Mouse (Mus musculus) left cerebral cortex, adult 11 months (tissue): ENCODE data around the gene Mrpl35.
A peak's percentile ranks its signal among the peaks of the same experiment; 100 is the strongest.

Source experiments
- DNase-seq: peaks from one replicate; pipeline ENCODE4 v3.0.0; 2022; ENCODE audit warnings: low spot score

Mrpl35 gene

DNA sequence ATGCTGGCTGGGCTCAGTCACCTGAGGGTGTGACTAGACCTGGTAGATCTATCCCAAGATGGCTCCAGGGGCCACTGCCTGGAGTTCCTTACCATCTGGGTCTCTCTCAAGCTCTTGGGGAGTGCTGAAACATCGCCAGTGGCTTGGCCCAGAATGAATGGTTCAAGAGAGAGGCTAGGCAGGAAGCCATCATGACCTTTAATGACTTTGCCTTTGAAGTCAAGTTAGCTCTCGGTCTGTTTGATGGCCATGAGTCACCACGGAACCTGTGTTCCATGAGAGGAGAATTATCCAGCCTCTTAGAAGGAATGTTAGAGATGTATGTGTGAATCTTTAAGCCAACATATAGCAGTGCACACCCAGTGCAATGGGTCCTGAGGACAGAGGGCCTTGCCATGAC is 27.4 kb downstream of the Mrpl35 start:
- no peak for DNase-seq

DNA sequence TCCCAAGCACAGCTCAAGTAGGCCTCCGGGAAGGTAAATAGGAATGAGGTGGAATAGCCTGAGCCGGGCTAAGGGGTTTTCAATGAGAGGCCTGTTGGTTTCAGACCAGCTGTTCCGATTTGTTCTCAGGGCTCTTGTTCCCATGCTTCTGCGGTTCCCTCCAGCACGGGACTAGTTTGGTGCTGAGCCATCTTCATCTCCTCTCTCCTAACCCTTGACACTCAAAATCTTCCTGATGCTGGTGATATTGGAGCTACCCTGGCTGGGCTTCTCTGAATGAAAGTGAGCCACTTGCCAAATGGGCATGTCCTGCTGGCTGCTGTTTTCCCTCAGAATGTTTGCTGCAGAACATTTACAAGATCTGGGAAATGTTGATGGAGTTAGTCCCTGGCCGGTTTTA is 35.0 kb downstream of the Mrpl35 start:
- no peak for DNase-seq

GRCm38 (mm10) chr6:71788348-71788747 is 38.4 kb downstream of the Mrpl35 start:
- DNase-seq = no peak

- DNase-seq = no peak
These were observed 43.6 kb downstream of the Mrpl35 start for GRCm38 (mm10) chr6:71783165-71783564.

GRCm38 (mm10) chr6:71780431-71780830 is 46.3 kb downstream of the Mrpl35 start:
- DNase-seq = no peak

DNA sequence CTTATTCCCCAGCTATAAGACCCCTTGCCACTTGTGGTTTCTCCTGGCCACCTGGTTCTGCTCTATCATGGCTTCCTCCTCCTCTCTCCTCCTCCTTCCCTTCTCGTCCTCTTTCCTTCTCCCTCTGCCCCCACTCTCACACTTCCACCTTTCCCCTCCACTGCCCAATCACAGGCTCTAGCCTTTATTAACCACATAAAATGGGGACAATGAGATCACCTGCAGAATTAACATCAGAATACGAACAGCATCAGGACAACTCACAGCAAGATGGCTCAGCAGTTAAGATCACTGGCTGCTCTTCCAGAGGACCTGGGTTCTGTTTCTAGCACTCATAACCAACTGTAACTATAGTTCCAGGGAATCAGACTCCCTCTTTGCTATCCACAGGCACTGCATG is 46.9 kb downstream of the Mrpl35 start:
- DNase-seq = no peak

- no peak for DNase-seq
These were observed 48.8 kb downstream of the Mrpl35 start for GRCm38 (mm10) chr6:71778016-71778415.

- no peak for DNase-seq
These were observed 54.0 kb downstream of the Mrpl35 start for GRCm38 (mm10) chr6:71772636-71773208.

DNA sequence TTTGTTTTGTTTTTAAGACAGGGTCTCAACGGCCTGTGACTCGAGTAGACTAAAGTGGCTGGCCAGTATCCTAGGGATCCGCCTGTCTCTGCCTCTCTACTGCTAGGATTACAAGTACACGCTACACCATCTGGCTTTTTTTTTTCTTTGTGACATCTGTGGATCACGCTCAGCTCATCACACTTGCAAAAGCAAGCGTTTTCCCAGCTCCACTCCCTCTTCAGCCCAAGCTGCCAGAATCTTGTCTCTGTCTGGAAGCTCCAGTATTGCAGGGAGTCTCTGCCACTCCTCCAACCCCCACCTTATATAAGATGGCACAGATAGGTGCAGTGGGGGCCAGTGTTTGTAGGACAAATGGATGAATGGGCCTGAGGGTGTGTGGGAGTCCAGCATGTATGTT is 54.6 kb downstream of the Mrpl35 start:
- DNase-seq = peak; percentile 69

GRCm38 (mm10) chr6:71771282-71771681 is 55.5 kb downstream of the Mrpl35 start:
- no peak for DNase-seq

- no peak for DNase-seq
These were observed 55.9 kb downstream of the Mrpl35 start for GRCm38 (mm10) chr6:71770856-71771255.

DNA sequence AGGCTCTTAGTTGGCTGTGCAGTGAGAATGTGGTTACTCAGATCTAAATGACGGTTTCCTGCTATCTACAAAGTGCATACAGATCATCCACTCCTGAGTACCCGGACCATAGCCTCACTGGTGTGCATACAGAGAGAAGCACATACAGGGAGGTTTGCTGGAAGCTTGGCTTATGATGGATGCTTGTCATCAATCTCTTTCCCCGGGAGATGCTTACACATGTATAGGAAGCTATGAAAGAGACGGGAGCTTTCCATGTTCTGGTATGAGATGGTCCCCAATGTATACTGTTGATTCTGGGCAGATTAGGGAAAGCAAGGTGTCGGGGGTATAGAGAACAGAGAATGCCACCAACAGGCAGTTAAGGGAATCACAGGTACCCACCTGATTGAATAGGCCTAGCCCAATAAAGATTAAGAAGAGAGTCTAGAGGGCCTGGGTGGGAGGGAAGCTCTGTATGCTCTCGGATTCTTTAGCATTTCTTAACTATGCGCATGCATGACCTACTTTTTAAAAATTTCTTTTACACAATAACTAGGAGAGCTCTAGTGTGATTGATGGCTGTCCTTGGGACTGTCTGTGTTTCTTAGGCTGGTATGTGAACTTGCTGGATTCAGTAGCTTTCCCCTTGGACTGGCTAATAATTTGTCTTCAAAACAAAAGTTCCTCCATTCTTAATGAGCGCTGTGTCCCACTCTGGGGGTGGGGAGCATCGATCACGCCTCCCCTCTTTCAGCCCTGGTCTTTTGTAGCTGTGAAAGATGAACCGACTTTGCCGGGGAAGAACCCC is 56.7 kb downstream of the Mrpl35 start:
- DNase-seq = no peak

- no peak for DNase-seq
These were observed 59.0 kb downstream of the Mrpl35 start for GRCm38 (mm10) chr6:71767761-71768160.
